Mouse (Mus musculus) megakaryocyte, embryonic 14.5 days (primary cell): ENCODE measurements at regions not wholly inside any gene's neighbourhood (a gene's known extent, or its start where the extent isn't known, plus 50 kb on each side); places are given as distances from the start of the nearest gene placed in this dataset.

ENCODE experiments used
- FLI1 ChIP-seq: IDR thresholded peaks from 2 replicates; pipeline ENCODE4 v1.6.1; 2012; ENCODE audit warnings: low read length, inconsistent platforms, mixed read lengths
- GATA1 ChIP-seq: IDR thresholded peaks from 3 replicates; pipeline ENCODE4 v1.6.1; 2012; ENCODE audit warnings: mixed read lengths, low read length, inconsistent platforms, borderline replicate concordance

DNA sequence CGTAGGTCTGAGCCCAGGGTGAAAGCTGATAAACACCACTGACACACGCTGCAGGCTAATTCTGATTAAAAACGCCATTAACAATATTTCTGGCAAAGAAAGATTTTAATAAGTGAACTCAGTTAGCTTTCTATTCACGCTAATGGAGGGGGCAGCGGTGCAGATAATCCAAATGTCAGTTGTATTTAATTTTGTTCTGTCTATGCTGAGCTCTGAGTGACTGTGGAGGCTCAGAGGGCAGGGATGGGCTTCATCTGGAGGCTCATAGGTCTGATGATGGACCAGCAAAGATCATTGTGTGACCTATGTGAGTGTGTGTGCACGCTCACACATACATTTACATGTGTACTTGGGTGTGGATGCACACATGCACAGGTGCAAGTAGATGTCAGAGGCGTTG lies 134.3 kb upstream of the Thsd7b start:
- TF ChIP-seq GATA1 (no peak), FLI1 (no peak)
